Mouse (Mus musculus) C2C12 (cell line): ENCODE results near the gene Foxn1. TPM values are rescaled to one million over a fixed set of nuclear protein-coding genes. Genes with fewer than 3 reads are reported as not detected.

Experiments
- H3K27me3 ChIP-seq: one replicate; pipeline ENCODE4 v1.6.1; 2011; ENCODE audit not compliant: control insufficient read depth, insufficient read depth, insufficient read length
- H3K36me3 ChIP-seq: one replicate; pipeline ENCODE4 v1.6.1; 2011; ENCODE audit not compliant: control insufficient read depth, insufficient read depth
- H3K4me3 ChIP-seq: one replicate; pipeline ENCODE4 v1.5.1; 2011; ENCODE audit warnings: mild to moderate bottlenecking, control low read depth; ENCODE audit not compliant: poor library complexity, insufficient read depth, severe bottlenecking
- H3K79me2 ChIP-seq: one replicate; pipeline ENCODE4 v1.6.1; 2011; ENCODE audit not compliant: control insufficient read depth, insufficient read depth
- H3K79me3 ChIP-seq: one replicate; pipeline ENCODE4 v1.6.1; 2011; ENCODE audit warnings: low read depth, control low read depth
- H3ac ChIP-seq: one replicate; pipeline ENCODE3; 2011; ENCODE audit warnings: low read depth; ENCODE audit not compliant: control insufficient read depth, insufficient read length
- CEBPB ChIP-seq: IDR thresholded peaks from one replicate; pipeline ENCODE4 v1.6.1; 2011; ENCODE audit warnings: low read depth, mild to moderate bottlenecking, control low read depth, moderate library complexity
- CTCF ChIP-seq: IDR thresholded peaks from one replicate; pipeline ENCODE4 v1.5.1; 2011; ENCODE audit not compliant: control insufficient read depth, insufficient read depth, insufficient read length
- FOSL1 ChIP-seq: IDR thresholded peaks from one replicate; pipeline ENCODE4 v1.8.0; 2011; ENCODE audit warnings: mild to moderate bottlenecking, low read length; ENCODE audit not compliant: poor library complexity, insufficient read depth, severe bottlenecking
- MAX ChIP-seq: IDR thresholded peaks from one replicate; pipeline ENCODE4 v1.6.1; 2011; ENCODE audit warnings: mild to moderate bottlenecking, control low read depth
- MYOD1 ChIP-seq: IDR thresholded peaks from one replicate; pipeline ENCODE4 v1.6.1; 2011; ENCODE audit warnings: low read depth; ENCODE audit not compliant: control insufficient read depth, insufficient read length
- MYOG ChIP-seq: IDR thresholded peaks from one replicate; pipeline ENCODE4 v1.6.1; 2011; ENCODE audit not compliant: control insufficient read depth, insufficient read length; ENCODE audit errors: extremely low read depth
- USF1 ChIP-seq: IDR thresholded peaks from one replicate; pipeline ENCODE4 v1.6.1; 2011; ENCODE audit warnings: low read depth, mild to moderate bottlenecking, control low read depth, moderate library complexity
- polyA plus RNA-seq: library from polyadenylated mRNA; unstranded; fragments of >200 nt; fragmentation: generic; extraction: Trizol; gene quantifications from one replicate; pipeline ENCODE4 v1.2.1, GENCODE M21; 2012; ENCODE audit warnings: missing spikeins

Gene Foxn1
- polyA plus RNA-seq, 1 experiment = 0.39 TPM

DNA sequence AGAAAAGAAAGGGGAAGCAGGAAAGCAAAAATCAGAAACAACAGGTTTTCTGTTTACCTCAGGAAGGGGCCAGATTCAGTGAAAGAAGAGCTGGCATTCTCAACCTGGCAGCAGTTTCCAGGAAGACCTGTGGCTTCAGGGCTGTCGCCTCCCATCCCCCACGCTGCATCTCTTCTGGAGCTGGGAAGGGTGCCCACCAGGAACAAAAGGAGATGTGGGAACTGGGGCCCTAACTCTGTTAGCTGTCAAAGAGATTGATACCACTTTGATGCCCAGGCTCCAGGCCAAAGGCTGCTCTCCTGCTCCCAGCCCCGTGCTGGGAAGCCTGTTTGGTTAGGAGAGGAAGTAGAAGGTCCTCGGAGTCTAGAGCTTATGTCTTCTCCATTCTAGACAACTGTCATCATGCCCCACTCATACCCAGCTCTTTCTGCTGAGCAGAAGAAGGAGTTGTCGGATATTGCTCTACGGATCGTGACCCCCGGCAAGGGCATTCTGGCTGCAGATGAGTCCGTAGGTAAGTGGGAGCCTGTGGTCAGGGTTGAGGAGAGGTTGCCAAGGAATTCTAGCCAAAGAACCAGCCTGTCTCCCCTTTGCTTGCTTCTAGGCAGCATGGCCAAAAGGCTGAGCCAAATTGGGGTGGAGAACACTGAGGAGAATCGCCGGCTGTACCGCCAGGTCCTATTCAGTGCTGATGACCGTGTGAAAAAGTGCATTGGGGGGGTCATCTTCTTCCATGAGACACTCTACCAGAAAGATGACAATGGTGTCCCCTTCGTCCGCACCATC is 62.2 kb downstream of the Foxn1 start:
- TF ChIP-seq MAX (no peak), CEBPB (no peak), FOSL1 (no peak), MYOD1 (no peak)
- H3K4me3 ChIP-seq = no peak overlapping the region
- H3K79me2 ChIP-seq = no peaks in the 10 kb centered on the region
- peaks cover 43% of the 10 kb centered on the region for H3K36me3 ChIP-seq
- H3K27me3 ChIP-seq = no peaks in the 10 kb centered on the region
- no peak overlapping the region for H3ac ChIP-seq
- no peaks in the 10 kb centered on the region for H3K79me3 ChIP-seq

DNA sequence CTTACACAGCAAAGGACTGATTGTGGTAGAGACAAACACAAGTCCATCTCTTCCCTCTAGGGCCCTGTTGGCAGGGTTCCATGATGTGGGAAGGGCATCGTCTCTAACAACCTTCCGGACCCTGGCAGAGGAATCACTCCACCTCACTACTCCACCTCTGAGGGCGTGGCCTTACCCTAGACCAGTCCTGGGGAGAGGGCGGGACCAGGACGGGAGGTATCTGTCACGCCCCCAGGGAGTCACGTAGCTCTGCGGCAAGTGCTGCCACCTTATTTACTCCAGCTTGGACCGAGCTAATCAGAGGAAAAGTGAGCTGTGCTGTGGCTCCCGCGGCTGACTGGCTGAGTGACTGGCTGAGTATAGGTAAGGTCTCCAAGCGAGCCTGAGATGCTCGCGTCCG is 63.5 kb downstream of the Foxn1 start, which contains the start of gene Aldoc:
Gene Aldoc (plus strand): TSS at position 109 of the 400 bp plus-strand sequence.
- Histone ChIP-seq H3K27me3 (no peaks in the 10 kb centered on the region), H3K79me2 (no peaks in the 10 kb centered on the region), H3ac (no peak within 1 kb of the TSS), H3K79me3 (no peaks in the 10 kb centered on the region), H3K36me3 (peaks cover 55% of the 10 kb centered on the region), H3K4me3 (no peak within 1 kb of the TSS)
- TF ChIP-seq MYOG (no peak), CEBPB (no peak), FOSL1 (no peak), MYOD1 (no peak)

DNA sequence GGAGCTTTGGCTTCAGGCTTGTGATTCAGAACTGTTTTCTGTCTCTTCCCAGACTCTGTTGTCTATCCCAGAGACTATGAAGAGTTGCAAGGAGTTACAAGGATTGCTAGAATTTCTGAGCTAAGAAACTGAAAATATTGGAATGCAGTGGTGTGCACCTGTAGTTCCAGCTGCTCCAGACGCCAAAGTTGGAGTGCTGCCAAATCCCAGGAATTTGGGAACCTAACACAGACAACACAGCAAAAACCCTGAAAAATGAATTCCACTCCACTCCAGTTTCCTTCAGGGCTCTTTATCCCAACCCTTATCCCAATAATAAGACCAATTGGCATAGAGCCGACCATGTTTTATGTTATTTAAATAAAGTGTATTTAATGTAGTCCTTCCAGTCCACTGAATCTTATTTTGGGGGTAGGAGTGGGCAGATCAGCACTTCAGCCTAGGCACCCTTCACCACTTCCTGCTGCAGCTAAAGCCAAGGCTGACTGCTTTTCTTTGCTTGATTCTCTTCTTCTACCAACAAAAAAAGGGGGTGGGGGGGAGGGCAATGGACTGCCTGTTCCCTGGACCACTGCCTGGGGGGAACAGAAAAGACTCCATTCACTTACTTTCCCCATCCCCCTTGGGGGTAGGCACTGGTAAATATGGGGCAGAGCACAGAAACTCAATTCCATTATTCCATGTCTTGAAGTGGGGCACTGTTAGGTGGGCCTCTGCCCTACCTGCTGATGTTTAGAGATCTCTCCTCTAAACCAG is 64.1 kb downstream of the Foxn1 start:
- no peaks in the 10 kb centered on the region for H3K79me2 ChIP-seq
- H3ac ChIP-seq = no peak overlapping the region
- no peak for TF ChIP-seq MYOD1
- TF ChIP-seq CEBPB = no peak
- TF ChIP-seq MAX = no peak
- no peak for TF ChIP-seq MYOG
- TF ChIP-seq FOSL1 = no peak
- no peak for TF ChIP-seq CTCF
- TF ChIP-seq USF1 = no peak
- peaks cover 61% of the 10 kb centered on the region for H3K36me3 ChIP-seq
- H3K4me3 ChIP-seq = no peak overlapping the region
- no peaks in the 10 kb centered on the region for H3K27me3 ChIP-seq
- no peaks in the 10 kb centered on the region for H3K79me3 ChIP-seq

DNA sequence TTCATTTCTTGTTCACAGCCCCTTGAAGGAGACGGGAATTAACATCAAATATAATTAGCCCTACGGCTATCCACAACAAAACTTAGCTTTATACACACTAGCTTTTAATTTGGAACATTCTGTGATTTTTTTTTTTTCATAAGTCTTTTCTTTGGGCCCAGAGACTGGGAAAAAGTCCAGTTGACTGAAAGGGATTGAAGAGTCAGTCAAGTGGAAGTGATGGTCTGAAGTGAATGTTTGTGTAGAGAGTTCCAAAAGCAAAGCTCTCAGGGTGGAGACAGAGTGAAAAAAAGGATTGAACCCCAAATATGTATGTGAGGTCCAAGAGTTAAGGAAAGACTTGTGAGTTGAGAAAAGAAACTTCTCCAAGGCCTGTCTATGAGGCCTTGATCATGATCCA is 67.9 kb downstream of the Foxn1 start:
- H3K27me3 ChIP-seq = no peaks in the 10 kb centered on the region

DNA sequence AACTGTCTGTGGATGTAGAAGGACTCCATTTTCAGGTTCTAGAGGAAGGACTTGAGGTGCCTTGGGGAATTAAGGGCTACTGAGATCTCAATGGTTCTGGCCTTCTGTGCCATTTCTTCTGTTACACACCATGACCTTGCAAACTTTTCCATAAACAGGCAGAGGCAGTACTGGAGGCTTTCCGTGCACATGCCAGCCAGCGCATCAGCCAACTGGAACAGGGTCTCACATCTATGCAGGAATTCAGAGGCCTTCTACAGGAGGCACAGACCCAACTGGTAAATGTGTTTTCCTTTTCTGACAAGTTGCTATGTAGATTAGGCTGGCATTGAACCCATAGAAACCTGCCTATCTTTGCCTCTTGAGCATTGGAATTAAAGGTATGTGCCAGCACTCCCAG is 72.7 kb downstream of the Foxn1 start:
- no peak overlapping the region for H3ac ChIP-seq
- H3K27me3 ChIP-seq = no peaks in the 10 kb centered on the region
- peaks cover 4% of the 10 kb centered on the region for H3K79me3 ChIP-seq
- no peak overlapping the region for H3K4me3 ChIP-seq
- H3K79me2 ChIP-seq = peaks cover 12% of the 10 kb centered on the region
- H3K36me3 ChIP-seq = peaks cover 95% of the 10 kb centered on the region
- TF ChIP-seq CTCF (no peak), MYOD1 (no peak), MYOG (no peak), MAX (no peak), FOSL1 (no peak), CEBPB (no peak), USF1 (no peak)

More for the DNA sequence above, 67.9 kb downstream of the Foxn1 start:
- TF ChIP-seq CTCF (no peak), MYOD1 (no peak), USF1 (no peak), MYOG (no peak), CEBPB (no peak), FOSL1 (no peak), MAX (no peak)
- H3K36me3 ChIP-seq = peaks cover 92% of the 10 kb centered on the region
- no peaks in the 10 kb centered on the region for H3K79me3 ChIP-seq
- H3K79me2 ChIP-seq = no peaks in the 10 kb centered on the region
- H3K4me3 ChIP-seq = no peak overlapping the region
- H3ac ChIP-seq = no peak overlapping the region
